Mouse (Mus musculus): Measurements from ENCODE around the gene Grik4.

DNA sequence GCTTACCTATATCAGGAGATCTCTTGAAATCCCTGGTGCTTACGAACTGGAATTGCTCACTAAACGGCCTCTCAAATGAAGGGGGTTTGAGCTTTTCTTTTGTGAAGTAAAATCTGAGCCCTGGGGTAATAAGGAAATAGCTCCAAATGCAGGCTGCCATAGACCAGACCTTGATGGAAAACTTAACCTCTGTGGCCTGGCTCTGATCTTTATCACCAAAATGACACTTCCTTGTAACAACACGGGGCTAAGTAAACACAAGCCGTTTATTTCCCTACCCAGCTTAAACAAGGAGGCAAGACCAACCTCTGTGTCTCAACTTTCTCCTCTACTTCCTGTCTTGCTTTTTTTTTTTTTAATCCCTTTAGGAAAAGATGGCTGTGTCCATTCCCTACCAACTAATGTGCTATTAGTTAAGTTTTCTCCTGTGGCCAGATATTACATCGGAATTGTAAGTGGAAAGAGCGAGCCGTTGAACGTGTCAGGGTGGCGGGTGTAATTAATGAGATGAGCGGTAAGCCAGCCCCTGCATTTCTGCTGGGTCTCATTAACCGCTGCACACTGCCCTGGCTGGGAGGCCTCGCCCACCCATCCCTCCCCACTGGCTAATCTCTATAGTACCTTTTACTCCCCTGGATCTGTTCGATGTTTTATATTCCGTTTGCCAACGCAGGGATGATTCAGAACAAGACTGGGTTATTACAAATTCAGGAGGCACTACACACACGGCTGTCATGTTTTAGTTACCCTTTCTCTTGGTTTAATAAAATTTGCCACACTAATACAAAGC, 47.7 kb downstream of the Grik4 start:
- TF ChIP-seq EP300 (optimal IDR thresholded peaks at IDR 0.05) (no peak), CTCF (IDR thresholded peaks at IDR 0.05; ENCODE audit: low read depth) (no peak)

Data from stomach, postnatal 0 days (tissue).